Mouse (Mus musculus) urinary bladder, postnatal 4 days (tissue): ENCODE measurements around the gene P3h3.
"Not testable (repeated sequence)": the region's sequence is repeated elsewhere in the genome, so short reads cannot be mapped to it uniquely, and the experiment has no call there.

ENCODE experiments used
- DNase-seq, 2 experiments: peaks; one replicate each; pipeline ENCODE4 v3.0.0; 2021 to 2022; ENCODE audit warnings: low spot score in 2 of 2

Gene P3h3

DNA sequence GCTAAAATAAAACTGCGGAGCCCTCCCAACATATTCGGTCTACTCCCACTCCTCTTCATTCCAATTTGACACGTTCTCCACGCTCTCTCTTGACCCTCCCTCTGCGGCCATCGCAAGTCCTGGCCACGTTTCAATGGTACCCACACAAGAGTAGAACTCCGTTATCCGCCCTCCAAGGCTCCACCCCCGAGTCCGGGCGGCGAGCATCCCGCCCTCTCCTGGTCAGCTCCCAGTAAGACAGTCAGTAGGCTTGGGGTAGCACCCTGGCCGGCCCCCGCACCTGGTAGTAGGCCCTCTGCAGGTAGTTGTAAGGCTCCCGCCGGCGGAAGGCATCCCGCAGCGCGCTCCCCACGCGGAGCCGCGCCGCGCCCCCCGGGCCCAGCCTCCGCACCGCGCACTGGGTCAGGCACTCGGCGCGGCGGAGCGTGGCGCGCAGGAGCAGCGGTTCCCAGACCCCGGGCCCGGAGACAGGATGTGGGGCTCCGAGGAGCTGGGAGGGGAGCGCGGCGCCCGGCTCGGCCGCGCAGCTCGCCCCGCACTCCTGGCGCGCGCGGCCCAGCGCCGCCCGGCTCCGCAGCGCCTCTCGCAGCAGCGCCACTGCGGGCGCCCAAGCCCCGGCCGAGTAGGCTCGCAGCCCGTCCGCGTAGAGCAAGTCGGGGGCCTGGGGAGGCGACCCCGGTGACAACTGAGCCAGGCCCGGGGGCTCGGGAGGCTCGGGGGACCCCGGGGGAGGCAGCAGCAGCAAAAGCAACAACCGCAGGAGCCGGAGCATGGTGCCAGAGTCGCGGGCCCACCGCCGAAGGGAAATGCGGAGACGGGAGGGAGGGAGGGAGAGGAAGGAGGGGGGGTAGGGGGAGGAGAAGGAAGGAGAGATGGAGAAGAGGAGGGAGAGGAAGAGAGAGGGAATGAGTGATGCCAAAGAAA lies at the start of gene P3h3:
P3h3 (minus strand) TSS at position 837 of the 924 bp plus-strand sequence.
- DNase-seq, result peak; percentile 83 to 89

DNA sequence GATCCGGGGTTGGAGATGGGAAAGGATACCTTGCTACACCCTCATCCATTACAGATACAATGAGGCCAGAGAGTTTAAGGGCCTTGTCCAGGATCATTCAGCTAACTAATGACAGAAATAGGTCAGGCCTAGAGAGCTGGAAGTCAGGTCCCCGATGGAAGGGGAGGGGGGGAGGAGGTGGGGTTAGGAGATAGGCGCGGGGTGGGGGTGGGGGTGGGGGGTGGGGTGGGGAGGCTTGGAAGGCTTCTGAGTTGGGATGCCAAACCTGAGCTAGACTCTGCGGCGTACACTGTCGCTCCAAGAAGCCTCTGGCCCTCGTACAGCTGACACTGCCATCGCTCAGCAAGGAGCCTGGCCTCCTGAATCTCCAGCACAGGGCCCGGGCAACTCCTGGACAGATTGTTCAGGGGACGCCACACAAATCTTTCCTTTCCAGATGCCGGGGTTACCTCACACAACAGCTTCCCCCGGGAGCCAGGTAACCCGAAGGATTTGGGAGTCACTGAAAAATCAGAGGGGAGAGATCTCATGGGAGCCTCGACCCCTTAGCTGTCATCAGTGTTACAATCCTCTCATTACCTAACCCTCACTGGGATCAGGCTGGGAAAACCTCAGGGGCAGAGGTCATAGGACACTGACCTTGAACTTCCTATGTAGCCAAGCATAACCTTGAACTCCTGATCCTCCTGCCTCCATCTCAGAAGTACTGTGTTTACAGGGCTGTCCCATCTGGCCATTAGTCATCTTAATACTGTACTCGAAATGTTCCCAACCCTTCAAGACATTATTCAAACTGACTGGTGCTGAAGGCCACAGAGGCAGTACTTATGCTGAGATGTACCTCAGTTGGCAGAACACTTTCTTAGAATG lies 47.7 kb upstream of the P3h3 start:
- DNase-seq, result no peak

DNA sequence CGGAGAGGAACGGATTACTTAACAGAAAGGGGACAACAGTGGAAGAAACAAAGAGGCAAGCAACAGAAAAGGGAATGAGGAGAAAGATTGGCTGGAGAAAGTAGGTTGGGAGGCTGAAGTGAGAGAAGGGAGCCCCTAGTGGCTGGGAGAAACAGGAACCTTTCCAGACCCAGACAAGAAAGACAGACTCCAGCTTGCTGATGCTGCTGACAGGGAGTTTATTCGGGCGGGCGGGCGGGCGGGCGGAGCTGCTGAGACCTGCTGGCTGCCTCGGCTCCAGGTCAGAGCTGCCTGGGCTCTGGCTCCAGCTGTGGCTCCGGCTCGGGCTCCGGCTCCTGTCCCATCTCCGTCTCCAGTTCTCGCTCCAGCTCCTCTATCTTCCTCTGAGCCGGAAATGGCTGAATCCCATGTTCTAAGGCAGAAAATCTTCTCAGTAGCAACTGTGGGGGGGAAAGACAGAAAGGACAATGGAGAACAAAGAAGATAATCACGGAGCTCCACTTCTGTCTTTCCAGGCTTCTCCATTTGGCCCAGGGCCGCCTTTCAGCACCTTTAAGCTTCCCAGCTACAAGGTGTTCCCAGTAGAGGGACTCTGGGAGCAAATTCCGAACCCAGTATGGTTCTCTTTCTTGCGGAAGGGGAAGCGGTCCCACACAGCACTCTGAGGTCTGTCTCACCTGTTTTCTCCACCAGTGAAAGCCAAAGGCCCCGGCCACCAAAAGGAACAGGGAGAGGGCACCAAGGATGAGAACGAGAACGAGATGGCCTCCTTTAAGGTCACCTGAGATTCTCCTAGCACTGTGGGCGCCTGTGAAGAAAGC lies 46.8 kb upstream of the P3h3 start:
- DNase-seq, result peak; percentile 73 to 74

DNA sequence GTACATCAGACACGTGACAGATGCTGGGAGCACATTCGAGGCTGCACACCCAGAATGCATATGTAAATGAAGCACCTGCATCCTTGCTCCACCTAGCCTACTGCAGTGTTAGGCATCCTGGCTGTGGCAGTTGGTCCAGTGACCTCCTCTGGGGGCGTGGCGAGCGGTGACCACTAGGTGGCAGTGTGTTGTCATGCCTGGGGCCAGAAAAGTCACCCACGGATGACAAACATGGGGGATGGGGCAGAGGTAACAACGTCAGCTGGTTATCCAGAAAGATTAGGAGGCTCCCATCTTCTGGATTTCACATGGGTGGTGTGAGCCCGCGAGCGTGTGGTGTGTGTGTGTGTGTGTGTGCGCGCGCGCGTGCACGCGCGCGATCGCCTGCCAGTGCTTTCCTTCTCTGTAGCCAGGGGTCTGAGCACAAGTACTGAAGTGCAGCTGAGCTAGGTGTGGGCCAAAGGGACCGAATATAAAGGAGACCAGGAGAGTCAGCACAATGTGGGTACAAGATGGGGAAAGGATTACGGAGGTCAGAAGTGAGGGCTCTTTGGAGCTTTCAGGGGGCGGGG lies 46.1 kb upstream of the P3h3 start:
- peak; percentile 91 to 96 for DNase-seq

DNA sequence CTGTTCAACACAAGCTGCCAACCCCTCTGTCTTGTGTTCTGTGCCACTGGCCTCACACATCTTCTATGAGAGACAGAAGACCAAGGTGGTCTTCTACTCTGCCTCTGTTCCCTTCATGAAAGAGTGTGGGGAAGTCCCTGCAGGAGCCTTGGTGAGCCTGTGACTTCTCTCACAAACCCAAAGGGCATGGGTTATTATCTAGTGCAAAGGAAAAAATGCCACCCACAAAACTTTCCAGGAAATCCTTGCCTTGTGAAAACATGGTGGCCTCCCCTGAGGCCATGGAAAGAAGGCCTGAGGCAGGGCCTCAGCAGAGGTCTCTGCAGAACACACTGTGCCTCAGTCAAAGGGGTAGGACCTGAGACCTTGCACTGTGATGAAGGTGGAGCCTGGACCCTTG lies 44.3 kb upstream of the P3h3 start:
- no peak for DNase-seq

DNA sequence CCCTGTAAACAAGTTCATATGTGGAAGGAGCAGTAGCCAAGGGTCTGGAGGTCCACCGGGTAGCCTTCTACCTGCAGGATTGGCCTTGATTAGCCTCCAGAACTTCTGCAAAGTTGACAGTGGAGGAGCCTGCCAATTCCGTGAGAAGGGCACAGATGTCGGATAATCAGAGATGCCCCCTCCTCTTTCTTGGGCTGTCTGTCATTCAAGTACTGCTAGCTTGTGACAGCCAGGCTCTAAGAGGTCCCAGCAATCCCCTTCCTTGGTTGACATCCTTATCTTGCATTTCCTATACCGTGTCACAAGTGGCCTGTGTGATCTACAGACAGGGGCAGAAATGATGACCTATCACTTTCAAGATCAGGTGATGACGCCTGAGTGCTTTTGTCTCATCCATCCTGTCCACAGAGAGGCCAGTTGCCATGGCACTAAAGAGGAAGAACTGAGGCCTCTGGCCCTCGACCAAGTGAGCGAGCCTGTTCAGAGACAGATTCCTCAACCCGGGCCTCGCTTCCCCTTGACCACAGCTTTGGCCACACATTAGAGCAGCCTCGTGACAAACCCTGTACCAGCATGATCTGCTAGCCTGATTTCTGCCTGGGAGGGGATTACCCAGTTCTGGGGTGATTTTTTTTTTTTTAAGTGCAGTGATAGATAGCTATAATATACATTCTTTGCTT lies 43.4 kb upstream of the P3h3 start:
- DNase-seq, result no peak

DNA sequence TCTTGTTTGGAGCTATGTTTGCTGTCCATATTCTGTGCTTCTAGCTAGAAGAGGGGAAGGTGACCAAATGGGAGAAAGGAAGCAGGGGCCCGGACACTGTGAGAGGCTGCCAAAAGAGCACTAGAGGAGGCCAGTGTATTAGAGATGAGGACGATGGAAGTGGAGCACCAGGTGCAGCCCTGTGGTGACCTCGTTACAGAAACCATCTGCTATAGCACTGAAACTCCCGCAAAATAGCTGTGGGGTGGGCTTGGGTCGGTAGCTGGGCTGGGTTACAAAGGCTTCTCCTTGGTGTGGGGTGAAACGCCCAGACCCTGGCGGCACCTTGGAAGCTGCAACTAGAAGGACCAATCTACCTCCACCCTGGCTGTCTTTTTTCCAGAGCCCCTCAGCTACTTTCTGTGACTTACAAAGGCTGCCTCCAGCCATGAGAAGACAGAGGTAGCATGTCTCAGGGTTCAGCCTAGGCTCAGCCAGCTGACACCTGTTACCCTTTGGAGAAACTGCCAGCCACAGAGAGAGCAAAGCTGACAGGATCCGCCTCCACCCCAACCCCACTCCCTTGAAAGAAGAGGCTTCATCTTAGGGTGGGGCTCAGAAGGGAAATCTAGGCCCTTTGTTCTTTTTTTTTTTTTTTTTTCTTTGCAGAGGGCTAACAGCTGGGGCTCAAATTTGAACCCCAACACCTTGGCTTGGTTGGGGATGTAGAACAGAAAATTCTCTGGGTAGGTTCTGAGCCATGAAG lies 42.7 kb upstream of the P3h3 start:
- DNase-seq, result no peak

DNA sequence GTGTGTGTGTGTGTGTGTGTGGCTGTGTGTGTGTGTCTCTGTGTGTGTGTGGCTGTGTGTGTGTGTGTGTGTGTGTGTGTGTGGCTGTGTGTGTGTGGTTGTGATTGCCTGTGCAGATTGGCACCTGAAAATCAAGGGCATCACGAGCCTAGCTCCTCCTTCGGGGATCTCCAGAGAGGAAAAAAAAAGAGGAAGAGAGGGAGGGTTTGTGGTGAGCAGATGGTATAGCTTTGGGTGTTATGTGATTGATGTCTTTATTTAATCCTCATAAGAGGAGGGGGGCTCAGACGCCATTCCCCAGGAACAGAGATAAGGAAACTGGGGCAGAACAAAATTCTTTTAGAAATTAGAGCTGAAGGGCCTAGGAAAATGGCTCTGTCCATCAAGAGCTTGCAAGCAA lies 40.8 kb upstream of the P3h3 start:
- DNase-seq, result no peak

DNA sequence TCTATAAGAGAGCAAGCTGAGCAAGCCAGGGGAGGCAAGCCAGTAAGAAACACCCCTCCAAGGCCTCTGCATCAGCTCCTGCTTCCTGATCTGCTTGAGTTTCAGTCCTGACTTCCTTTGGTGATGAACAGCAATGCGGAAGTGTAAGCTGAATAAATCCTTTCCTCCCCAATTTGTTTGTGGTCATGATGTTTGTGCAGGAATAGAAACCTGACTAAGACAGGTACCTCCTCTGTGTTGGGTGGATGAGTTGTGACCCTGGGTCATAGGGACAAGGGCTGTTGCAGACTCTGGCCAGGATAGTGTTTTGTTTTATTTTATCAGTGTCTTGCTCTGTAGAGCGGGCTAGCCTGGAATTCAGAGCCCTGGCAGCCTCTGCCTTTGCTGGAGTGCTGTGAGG lies 36.6 kb upstream of the P3h3 start:
- DNase-seq, result not testable (repeated sequence)

DNA sequence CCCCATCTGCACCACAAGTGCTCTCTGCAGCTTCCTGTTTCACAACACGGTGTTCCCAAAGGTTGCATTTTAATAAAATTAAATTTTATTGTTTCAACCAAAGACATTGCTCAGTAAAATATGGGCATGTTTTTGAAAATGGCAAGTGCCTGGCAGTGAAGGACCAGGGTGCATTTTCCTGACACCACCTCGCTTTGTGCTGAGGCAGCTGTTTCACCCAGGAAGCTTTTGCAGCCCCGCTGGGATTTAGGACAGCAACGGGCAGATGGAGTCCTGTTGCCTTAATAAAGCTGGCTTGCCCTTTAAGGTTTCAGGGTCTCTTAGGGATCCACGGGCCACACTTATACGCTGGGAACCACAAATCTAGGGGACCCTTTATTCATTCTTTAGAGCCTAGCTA lies 33.4 kb upstream of the P3h3 start:
- no peak for DNase-seq

DNA sequence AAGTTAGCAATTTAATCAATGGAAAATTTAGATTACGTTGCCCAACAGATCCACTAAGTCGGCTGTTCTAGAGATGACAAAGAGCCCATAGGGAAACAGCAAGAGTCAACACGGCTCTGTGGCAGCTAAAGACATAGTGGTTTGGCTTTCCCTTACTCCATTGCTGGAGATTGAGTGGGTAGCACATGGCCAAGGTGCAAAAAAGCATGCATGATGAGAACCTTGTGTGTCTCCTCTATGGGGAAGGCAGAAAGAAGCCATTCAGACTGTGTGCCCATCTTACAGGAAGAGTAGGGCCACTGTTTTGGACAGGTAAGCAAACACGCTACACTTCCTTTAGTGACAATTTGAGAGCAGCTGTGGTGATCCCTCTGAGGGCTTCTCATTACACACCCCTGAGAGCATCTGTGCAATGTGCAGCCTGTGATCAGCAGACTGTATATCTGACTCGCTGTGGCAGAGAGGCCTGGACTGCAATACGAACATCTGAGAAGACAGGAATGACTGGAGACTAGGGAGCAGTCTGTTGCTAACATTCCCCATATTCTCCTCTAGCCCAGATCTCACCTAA lies 31.1 kb upstream of the P3h3 start:
- DNase-seq, result no peak

DNA sequence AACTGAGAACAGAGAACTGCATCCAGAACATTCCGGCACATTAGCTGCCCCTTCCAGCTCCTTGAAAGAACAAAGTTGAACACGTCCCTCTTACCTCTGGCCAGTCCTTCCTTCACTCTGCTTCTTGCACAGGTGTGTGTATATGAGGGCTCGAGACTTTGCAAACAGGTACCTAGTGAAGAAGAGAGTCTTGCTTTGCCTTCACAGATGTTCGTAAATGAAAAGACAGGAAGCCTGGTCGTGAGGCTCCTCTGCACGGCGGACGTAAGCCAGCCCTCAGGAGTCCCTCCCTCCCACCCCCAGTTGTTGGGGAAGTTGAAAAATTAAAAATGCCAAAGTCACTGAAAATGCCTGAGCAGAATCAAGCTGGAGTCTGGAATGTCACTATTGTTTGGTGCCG lies 30.4 kb upstream of the P3h3 start, which contains the start of gene Cd4:
Cd4 (minus strand) TSS at position 236 of the 400 bp plus-strand sequence.
- no peak for DNase-seq

DNA sequence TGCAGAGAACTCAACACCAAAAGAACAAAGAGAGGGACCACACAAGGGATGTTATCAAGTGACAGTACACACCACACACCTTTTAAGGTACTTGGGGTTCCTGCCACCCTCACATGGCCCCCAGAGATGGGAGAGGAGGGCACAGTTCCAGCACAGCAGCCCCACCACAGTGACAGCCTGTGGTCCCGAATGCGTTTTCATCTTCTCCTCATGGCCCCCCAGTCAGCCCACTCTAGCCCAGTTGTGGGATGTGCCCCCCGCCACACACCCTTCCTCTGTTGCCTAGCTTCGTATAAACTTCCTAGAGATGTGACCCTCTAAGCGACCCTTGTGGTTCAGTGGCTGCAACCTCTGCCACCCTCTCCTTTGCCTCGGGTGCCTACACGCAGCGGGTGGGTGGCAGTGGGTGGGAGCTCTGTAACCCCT lies 28.4 kb upstream of the P3h3 start:
- DNase-seq, result no peak

DNA sequence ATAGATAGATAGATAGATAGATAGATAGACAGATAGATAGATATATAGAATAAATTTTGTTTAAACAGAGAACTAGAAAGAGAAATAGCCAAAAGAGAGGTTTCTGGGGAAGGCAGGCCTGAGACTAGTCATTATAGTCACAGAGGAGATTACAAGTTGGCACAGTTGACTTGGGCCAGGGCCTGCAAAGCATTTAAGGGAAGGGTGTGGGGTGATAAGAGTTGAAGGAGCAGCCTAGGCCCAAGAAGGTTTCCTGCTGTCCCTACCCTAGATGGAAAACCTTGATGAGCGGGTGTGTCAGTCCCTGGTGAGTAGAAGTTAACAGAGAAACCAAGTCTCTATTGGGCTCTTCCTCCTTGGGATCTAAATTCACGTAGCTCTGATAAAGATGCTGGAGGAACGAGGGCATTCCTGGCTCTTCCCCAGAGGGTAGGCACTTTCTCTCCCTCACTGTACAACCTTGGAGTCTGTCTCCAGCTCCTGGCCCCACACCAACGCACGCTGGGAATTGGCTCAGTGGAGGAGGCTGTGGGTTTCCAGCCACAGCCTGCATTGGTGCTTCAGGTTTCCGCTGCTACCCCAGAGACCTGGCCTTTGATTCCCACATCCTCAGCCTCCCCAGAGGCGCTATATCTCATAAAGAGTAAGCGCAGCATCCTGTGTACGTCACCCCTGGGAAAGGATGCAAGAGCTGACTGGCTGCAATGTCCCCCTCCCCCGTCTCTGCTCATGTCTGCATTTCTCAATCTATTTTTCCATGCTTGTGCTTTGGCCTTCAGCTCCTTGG lies 27.4 kb upstream of the P3h3 start:
- DNase-seq, result no peak

DNA sequence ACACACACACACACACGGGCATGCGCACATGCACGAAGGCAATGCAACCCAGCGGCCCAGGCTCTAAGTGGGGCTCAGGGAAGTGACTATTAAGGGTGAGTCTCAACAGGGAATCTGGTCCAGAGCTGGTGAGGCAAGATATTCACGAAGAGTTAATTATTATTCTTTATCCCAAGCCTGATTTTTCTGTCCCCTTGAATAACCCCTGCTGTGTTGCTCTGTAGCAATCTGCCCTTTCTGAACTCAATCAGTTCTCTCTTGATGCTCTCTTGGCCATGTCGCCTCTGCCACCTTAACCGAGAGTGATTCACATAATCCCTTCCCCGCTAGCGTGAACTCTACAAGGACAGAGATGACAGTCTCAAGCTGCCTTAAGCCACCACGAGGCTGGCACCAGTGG lies 25.8 kb upstream of the P3h3 start:
- no peak for DNase-seq

DNA sequence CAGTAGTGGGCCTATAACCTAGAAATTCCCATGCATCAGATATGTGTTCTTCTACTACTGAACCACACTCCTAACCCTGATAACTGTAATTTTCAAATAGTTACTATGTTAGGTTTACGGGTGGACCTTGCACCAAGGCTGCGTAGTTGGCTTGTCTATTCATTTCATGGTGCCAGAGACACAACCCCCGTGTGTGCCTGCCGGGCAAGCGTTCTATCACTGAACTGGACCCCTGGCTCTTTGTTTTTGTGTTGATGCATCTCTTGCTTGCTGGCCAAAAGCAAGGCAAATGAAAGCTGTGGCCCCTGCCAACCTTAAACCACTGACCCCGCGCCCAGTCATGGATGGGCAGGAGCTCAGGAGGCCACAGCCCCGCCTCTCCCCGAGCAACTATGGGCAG lies 24.3 kb upstream of the P3h3 start:
- no peak for DNase-seq

DNA sequence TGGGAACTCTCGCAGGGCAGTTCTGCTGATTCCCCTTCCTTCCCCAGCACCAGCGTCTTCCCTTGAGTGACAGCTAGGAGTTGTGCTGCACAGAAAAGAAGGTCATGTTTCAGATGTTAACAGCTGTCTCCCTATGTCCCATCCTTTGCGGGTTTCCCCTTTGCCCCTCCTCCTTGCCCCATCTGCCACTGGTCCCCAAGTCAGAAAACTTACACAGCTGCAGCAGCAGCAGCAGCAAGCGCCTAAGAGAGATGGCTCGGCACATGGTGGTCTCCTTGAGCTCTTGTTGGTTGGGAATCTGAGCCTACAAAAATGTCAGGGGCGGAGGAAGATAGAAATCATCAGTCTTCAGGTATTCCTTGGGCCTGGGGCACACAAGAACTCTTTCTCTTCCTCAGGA lies 21.8 kb upstream of the P3h3 start:
- DNase-seq, result no peak

DNA sequence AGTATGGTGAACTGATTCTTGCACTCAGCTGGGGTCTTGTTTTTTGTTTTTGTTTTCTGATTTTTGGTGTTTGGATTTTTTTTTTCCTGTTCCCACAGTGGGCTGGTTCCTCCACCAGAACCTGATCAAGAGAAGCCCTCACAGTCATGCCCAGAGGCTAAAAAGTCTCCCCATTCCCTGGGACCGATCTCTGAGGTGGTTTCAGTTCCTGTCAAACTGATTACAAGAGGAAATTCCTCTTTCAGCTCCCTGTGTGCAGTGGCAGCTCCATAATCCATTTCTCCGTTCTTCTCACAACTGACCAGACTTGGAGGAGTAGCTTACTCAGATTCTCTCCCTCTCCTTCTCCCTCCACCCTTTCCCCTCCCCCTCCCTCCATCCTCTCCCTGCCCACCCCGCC lies 16.8 kb upstream of the P3h3 start:
- DNase-seq, result no peak

DNA sequence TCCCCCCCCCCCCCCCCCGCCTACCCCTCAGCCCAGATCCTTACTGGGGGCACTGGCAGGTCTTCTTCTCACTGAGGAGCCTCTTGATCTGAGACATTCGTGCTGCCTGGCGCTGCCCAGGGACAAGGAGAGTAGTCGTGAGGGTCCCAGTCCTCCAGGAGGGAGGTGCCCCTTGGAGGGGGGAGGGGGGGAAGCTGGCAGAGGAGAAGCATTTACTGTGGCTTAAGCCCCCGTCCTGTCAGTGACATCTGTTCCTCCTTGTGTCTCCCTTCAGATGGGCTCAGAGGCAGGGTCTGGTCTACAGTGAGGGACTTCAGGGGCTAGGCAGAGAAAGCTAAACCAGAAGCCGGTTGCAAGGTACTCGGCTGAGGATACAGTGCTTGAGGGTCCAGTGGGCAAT lies 9.0 kb upstream of the P3h3 start:
- no peak for DNase-seq
